Mouse (Mus musculus) adrenal gland, adult 8-10 months (tissue): ENCODE results near the gene Gtsf2. TPM values are rescaled to one million over a fixed set of nuclear protein-coding genes. Genes with fewer than 3 reads are reported as not detected.

Source experiments
- total RNA-seq, 4 experiments: library from RNA; stranded (reverse); gene quantifications; 2 replicates each; pipeline ENCODE4 v1.2.4; 2022

Gtsf2 gene
- total RNA-seq, 4 experiments from 2014 or later: not detected

Other genes with a start within 250 kb of the Gtsf2 start
- 100 to 1,000 TPM in 1 of 4 experiments, 10 to 100 TPM in 3; 74.3 to 104 (median 93.3) TPM for gene Cbx5, start 208.7 kb downstream of the Gtsf2 start, total RNA-seq
- gene Hnrnpa1, start 208.0 kb downstream of the Gtsf2 start, total RNA-seq: 100 to 1,000 TPM; 151 to 278 (median 211) TPM
- under 1 TPM in 3 of 4 experiments, not detected in 1; 0.24 to 0.44 (median 0.37) TPM for gene Nfe2, start 190.1 kb downstream of the Gtsf2 start, total RNA-seq
- 100 to 1,000 TPM; 156 to 167 (median 161) TPM for gene Copz1, start 175.8 kb downstream of the Gtsf2 start, total RNA-seq
- gene Gpr84, start 137.9 kb downstream of the Gtsf2 start, total RNA-seq: not detected
- gene Zfp385a, start 108.4 kb downstream of the Gtsf2 start, total RNA-seq: 10 to 100 TPM; 13.4 to 21.9 (median 19.1) TPM
- 10 to 100 TPM; 29.5 to 36.7 (median 34.0) TPM for gene Itga5, start 81.7 kb downstream of the Gtsf2 start, total RNA-seq
- gene Gtsf1, start 18.0 kb downstream of the Gtsf2 start, total RNA-seq: not detected
- 10 to 100 TPM in 2 of 4 experiments, 1 to 10 TPM in 2; 4.8 to 13.3 (median 8.7) TPM for gene Nckap1l, start 5.3 kb upstream of the Gtsf2 start, total RNA-seq
- gene Pde1b, start 54.6 kb upstream of the Gtsf2 start, total RNA-seq: 10 to 100 TPM in 2 of 4 experiments, 1 to 10 TPM in 2; 6.0 to 15.8 (median 10.5) TPM
- gene Ppp1r1a, start 89.5 kb upstream of the Gtsf2 start, total RNA-seq: 10 to 100 TPM in 3 of 4 experiments, 1 to 10 TPM in 1; 5.1 to 14.2 (median 12.8) TPM
- not detected for gene Glycam1, start 116.6 kb upstream of the Gtsf2 start, total RNA-seq